Mouse (Mus musculus) ovary, adult 10 weeks (tissue): Measurements from ENCODE around the gene Sema4d. TPM values are rescaled to one million over a fixed set of nuclear protein-coding genes. Genes with fewer than 3 reads are reported as not detected.

Source experiments
- polyA plus RNA-seq: library from polyadenylated mRNA; stranded (reverse); fragments of 350-450 nt; fragmentation: Illumina TruSeq; extraction: RNeasy Lipid Tissue Mini Kit (QIAGEN cat#74804); gene quantifications from one replicate; pipeline ENCODE4 v1.2.3, GENCODE M21; 2014

Sema4d gene
- polyA plus RNA-seq: 5.4 TPM

DNA sequence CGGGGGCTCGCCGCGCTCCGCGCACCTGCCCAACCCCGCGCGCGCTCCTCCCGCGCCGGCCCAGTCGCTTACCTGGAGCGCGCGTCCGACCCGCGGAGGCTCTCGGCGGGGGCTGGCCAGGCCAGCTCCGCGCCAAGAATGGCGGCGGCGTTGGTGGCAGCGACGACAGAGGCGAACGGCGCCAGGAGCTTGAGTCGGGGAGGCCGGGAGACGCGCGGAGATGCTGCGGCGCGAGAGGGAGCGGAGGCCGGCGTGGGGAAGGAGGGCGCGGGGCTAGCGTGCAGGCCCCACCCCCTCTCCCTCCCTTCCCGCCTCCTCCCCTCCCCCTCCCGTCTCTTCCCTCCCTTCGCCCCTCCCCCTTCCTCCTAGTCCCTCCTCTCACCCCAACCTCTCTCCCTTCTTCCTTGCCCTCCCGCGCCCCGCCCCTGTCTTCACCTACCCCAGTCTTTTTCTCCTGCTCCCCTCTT is at the start of gene Sema4d:
TSS of gene Sema4d (minus strand) at position 323 of the 467 bp plus-strand sequence.

DNA sequence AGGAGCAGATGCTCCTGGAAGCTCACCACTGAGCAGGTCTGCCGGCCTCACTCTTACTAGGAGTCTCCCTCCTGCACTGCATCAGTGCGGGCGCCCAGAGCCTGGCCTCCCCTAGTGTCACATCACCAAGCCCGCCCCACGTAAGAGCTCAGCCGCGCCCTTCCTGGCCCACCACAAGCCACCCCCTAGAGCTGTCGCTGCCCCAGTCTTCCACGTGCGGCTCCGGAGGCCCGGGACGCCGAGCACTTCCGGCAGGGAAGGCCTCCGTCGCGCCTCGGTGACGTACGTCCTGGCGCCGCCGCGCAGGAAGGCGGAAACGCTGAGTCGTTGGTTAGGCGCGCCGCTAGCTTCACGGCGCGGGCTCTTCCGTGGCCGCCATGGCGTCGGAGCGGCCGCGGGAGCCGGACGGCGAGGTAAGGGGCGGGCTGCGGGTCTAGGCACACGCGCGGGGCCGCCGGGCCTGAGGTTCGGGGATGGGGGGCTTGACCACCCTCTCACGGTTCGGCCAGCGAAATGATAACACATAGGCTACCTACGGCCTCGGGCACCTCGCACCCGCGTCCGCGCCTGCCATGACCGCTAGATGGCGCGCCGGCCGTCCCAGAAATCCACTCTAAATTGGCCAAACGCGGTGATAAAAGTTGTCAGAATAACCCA is 142.0 kb downstream of the Sema4d start, which contains the start of gene Secisbp2:
TSS of gene Secisbp2 (plus strand) at position 290 of the 657 bp plus-strand sequence.

DNA sequence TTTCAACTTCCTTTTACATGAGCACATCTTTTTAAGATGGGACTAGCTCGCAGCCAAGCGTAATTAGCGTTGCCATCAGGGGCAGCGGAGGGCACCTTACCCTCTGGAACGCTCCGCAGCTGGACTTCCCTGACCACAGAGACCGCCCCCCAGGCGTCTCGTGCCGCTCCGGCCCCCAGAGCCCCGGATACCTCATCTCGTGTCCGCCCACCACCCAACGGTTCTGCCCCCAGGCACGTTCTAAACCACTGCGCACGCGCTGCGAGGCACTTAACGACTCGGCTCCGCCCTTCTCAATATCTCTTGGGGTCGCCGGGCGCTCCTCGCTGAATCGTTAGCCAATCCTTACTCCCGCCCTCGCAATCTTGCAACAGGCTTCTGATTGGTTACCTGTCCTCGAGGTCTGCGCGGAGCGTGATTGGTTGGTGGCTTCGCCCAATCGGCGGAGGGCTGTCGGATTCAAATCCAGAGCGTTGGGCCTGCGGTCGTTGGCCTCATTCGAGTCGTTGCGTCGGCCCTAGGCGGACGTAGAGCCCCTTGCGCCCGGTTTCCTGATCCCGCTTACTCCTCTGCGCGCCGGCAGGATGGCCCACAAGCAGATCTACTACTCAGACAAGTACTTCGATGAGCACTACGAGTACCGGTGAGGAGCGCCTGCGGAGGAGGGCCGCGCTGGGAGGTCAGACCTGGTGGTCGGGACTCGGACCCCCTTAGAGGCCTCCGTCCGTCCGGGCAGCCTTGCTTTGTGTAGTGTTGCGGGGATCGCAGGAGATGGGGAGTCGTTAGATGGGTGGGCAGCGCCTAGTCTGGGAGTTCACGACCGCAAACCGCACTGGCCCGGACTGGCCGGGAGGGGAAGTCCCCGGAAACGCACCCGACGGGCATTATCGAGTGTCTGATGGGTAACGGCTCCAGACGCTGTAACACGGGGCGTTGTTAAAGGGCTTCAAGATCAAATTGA is 148.4 kb downstream of the Sema4d start, which contains the start of gene Cks2:
TSS of gene Cks2 (plus strand) at position 404 of the 961 bp plus-strand sequence.

Other genes starting within 250 kb of the Sema4d start
- gene Shc3, start 224.3 kb downstream of the Sema4d start, polyA plus RNA-seq: 0.17 TPM
- gene Cks2, start 148.5 kb downstream of the Sema4d start, polyA plus RNA-seq: 193 TPM
- 8.6 TPM for gene Secisbp2, start 142.1 kb downstream of the Sema4d start, polyA plus RNA-seq
- not detected for gene Gadd45g, start 52.9 kb upstream of the Sema4d start, polyA plus RNA-seq